Mouse (Mus musculus): ENCODE data around the gene Sys1.

DNA sequence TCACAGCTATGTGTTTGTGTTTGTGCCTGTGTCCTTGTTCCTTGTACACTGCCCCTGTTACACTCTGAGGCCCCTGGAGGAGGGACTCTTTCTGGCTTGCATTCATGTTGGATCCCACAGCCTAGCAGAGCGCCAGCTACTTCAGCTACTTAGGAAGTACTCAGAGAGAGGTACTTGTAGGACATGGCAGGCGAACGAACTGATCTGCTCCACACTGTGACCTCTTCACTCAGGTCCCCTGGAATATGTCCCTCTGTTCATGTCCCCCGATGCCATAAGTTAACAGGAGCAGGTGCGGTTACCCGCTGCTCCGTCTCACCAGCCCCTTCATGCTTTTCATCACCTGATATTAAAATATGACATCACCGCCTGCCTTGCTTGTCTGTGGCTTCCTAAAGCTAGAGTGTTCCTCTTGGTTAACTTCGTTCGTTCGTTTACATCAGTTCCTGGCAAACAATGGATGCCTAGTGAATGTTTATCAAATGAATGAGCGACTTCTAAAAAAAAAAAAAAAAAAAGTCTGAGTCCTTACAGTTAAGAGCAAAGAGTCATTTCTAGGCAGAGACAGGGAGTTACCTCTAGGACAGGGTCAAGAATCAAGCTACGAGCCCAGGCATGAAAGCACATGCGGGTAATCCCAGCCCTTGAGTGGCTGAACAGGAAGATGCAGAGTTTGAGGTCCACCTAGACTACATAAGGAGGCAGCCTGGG is 3.6 kb upstream of the Sys1 start:
- TF ChIP-seq CTCF (IDR thresholded peaks at IDR 0.05; ENCODE audit: extremely low read depth, insufficient read depth, insufficient read length, insufficient replicate concordance), result no peak
- TF ChIP-seq POLR2A (IDR thresholded peaks at IDR 0.05; ENCODE audit: low read depth, low read length), result no peak

Measured in spleen, adult 2 months (tissue).